Mouse (Mus musculus) cerebellum, adult 2 months (tissue): ENCODE data around the gene Trmt2a.

ENCODE experiments used
- CTCF ChIP-seq: fragments of 200-500 bp; IDR thresholded peaks from 2 replicates; pipeline ENCODE4 v1.5.1; 2011; ENCODE audit warnings: low read depth, mild to moderate bottlenecking, control low read depth, low read length, moderate library complexity, borderline replicate concordance; ENCODE audit not compliant: insufficient read depth
- POLR2A ChIP-seq: fragments of 200-500 bp; IDR thresholded peaks from 2 replicates; pipeline ENCODE4 v1.6.1; 2011; ENCODE audit warnings: low read length, control low read depth, borderline replicate concordance; ENCODE audit not compliant: insufficient read depth

- TF ChIP-seq CTCF (no peak), POLR2A (no peak)
Measured at GRCm38 (mm10) chr16:18222188-18222587, 26.3 kb upstream of the Trmt2a start.
